8 mouse cellular contexts compared by ENCODE assay signal in genomic region chr8:123224278-123225266, GRCm38 (mm10). TPM values are rescaled to one million over a fixed set of nuclear protein-coding genes. Genes with fewer than 3 reads are reported as not detected.
DNase-seq lines count a peak whose midpoint lies in the region; ATAC-seq and TF ChIP-seq lines count a peak whose summit lies in the region.

Gene Cdk10, plus strand, starts transcription at chr8:123224842.

- H3K27me3 ChIP-seq in forebrain, embryonic 16.5 days (replicated peaks; ENCODE audit: control insufficient read depth, insufficient read depth, low read length) = peaks cover 2% of the 10 kb centered on the region; the same call in 1 of the 2 replicates
- no peaks in the 10 kb centered on the region for H3K27me3 ChIP-seq in lung, embryonic 14.5 days (ENCODE audit: insufficient read depth, low read length)
- no peaks in the 10 kb centered on the region for H3K27me3 ChIP-seq in thymus, adult 2 months (ENCODE audit: control insufficient read depth, insufficient read depth, low read length)

- peak within 1 kb of the TSS; percentile 85 to 90 for H3K4me3 ChIP-seq in ES-E14 (ENCODE audit: insufficient read depth in 1 of 2, low read depth in 1 of 2, low read length in 2 of 2, poor library complexity in 1 of 2, severe bottlenecking in 1 of 2)
- peak within 1 kb of the TSS; percentile 79 for H3K4me3 ChIP-seq in forebrain, embryonic 16.5 days (replicated peaks; ENCODE audit: low read length)
- peak within 1 kb of the TSS; percentile 66 for H3K4me3 ChIP-seq in layer of hippocampus, adult 2 months
- H3K4me3 ChIP-seq in lung, embryonic 14.5 days (ENCODE audit: low read depth, low read length) = peak within 1 kb of the TSS; percentile 89
- peak within 1 kb of the TSS; percentile 65 for H3K4me3 ChIP-seq in olfactory bulb, adult 2 months (ENCODE audit: insufficient read depth, low read depth, low read length)
- peak within 1 kb of the TSS; percentile 70 for H3K4me3 ChIP-seq in thymus, adult 2 months (ENCODE audit: control insufficient read depth, insufficient read depth, low read length)

- peaks cover 14% of the 10 kb centered on the region for H3K36me3 ChIP-seq in ES-E14 (ENCODE audit: control insufficient read depth, insufficient read depth, low read length, poor library complexity, severe bottlenecking)
- peaks cover 6% of the 10 kb centered on the region for H3K36me3 ChIP-seq in forebrain, embryonic 16.5 days (ENCODE audit: control insufficient read depth, insufficient read depth)
- H3K36me3 ChIP-seq in lung, embryonic 14.5 days (ENCODE audit: insufficient read depth) = peaks cover 32% of the 10 kb centered on the region
- H3K36me3 ChIP-seq in thymus, adult 2 months (ENCODE audit: control insufficient read depth, insufficient read depth, low read length) = no peaks in the 10 kb centered on the region

- TF ChIP-seq CTCF in layer of hippocampus, adult 2 months (conservative IDR thresholded peaks at IDR 0.05) = no peak; the same call in 1 of the 2 replicates
- peak; percentile 8; the same call in 1 of the 2 replicates for TF ChIP-seq CTCF in lung, embryonic 14.5 days (IDR thresholded peaks at IDR 0.05; ENCODE audit: low read depth)
- TF ChIP-seq CTCF in olfactory bulb, adult 2 months (IDR thresholded peaks at IDR 0.05; ENCODE audit: insufficient read depth, low read depth, low read length) = no peak
- 0 out of 2 replicates have a peak, but pooled peaks have one; percentile 17 for TF ChIP-seq CTCF in thymus, adult 2 months (IDR thresholded peaks at IDR 0.05; ENCODE audit: borderline replicate concordance, control insufficient read depth, extremely low read depth, insufficient read depth, low read length, poor library complexity)

- 0 out of 2 replicates have a peak within 1 kb of the TSS, but pooled peaks have one; percentile 15 for H3K27ac ChIP-seq in ES-E14 (ENCODE audit: insufficient read depth, low read depth, low read length, poor library complexity, severe bottlenecking)
- peak within 1 kb of the TSS; percentile 82 for H3K27ac ChIP-seq in forebrain, embryonic 16.5 days (ENCODE audit: low read length)
- H3K27ac ChIP-seq in layer of hippocampus, adult 2 months = peak within 1 kb of the TSS; percentile 93
- H3K27ac ChIP-seq in lung, embryonic 14.5 days (ENCODE audit: low read depth) = peak within 1 kb of the TSS; percentile 82
- H3K27ac ChIP-seq in olfactory bulb, adult 2 months (ENCODE audit: insufficient read depth, low read depth, low read length) = peak within 1 kb of the TSS; percentile 82
- H3K27ac ChIP-seq in thymus, adult 2 months (ENCODE audit: control insufficient read depth, insufficient read depth, low read length) = 0 out of 2 replicates have a peak within 1 kb of the TSS, but pooled peaks have one; percentile 15

- peaks cover 0 to 2% of the 10 kb centered on the region in 2 experiments; a peak in 1 of 4 replicates for H3K4me1 ChIP-seq in ES-E14 (ENCODE audit: control insufficient read depth in 2 of 2, insufficient read depth in 2 of 2, low read length in 2 of 2, poor library complexity in 1 of 2)
- H3K4me1 ChIP-seq in forebrain, embryonic 16.5 days (replicated peaks; ENCODE audit: control insufficient read depth, insufficient read depth, low read length) = peaks cover 13% of the 10 kb centered on the region
- H3K4me1 ChIP-seq in lung, embryonic 14.5 days (ENCODE audit: insufficient read depth) = peaks cover 6% of the 10 kb centered on the region; the same call in 1 of the 2 replicates
- H3K4me1 ChIP-seq in olfactory bulb, adult 2 months (ENCODE audit: control insufficient read depth, insufficient read depth, low read length) = peaks cover 3% of the 10 kb centered on the region; the same call in 1 of the 2 replicates
- H3K4me1 ChIP-seq in thymus, adult 2 months (replicated peaks; ENCODE audit: control insufficient read depth, insufficient read depth, low read length) = peaks cover 7% of the 10 kb centered on the region

- TF ChIP-seq POLR2A in olfactory bulb, adult 2 months (IDR thresholded peaks at IDR 0.05; ENCODE audit: insufficient read depth, low read depth, low read length) = peak; percentile 95
- TF ChIP-seq POLR2A in thymus, adult 2 months (IDR thresholded peaks at IDR 0.05; ENCODE audit: control insufficient read depth, extremely low read depth, insufficient read depth, low read length, poor library complexity) = peak; percentile 70

- H3K4me2 ChIP-seq in forebrain, embryonic 16.5 days (ENCODE audit: low read length) = peak within 1 kb of the TSS; percentile 85
- peak within 1 kb of the TSS; percentile 96 for H3K4me2 ChIP-seq in lung, embryonic 14.5 days

- peak; percentile 87 for DNase-seq in ES-E14 (ENCODE audit: low read depth, low spot score)
- DNase-seq in cerebellum, adult 11-12 months = peak; percentile 91
- DNase-seq in heart, postnatal 36 days = peak; percentile 94 to 96
- DNase-seq in layer of hippocampus, adult 2 months (ENCODE audit: low spot score in 2 of 2) = peak; percentile 94
- DNase-seq in lung, embryonic 14.5 days = peak; percentile 98
- peak; percentile 89 for DNase-seq in thymus, adult 2 months

- H3K9ac ChIP-seq in ES-E14 (ENCODE audit: insufficient read depth, low read depth, low read length, poor library complexity, severe bottlenecking) = peak within 1 kb of the TSS; percentile 94
- peak within 1 kb of the TSS; percentile 88 for H3K9ac ChIP-seq in forebrain, embryonic 16.5 days (replicated peaks; ENCODE audit: low read depth, low read length)
- H3K9ac ChIP-seq in lung, embryonic 14.5 days = peak within 1 kb of the TSS; percentile 94

- ATAC-seq in forebrain, embryonic 16.5 days = peak; percentile 94
- ATAC-seq in lung, embryonic 14.5 days (ENCODE audit: insufficient read depth) = peak; percentile 92

- 3% methylated on average over 59 of the region's 59 CpGs for WGBS in forebrain, embryonic 16.5 days
- 2% methylated on average over 59 of the region's 59 CpGs for WGBS in lung, embryonic 14.5 days
- 2% methylated on average over 59 of the region's 59 CpGs for WGBS in olfactory bulb, adult 2 months
- 3% methylated on average over 59 of the region's 59 CpGs for WGBS in thymus, adult 2 months

- intact Hi-C loops in heart, postnatal 36 days (cut with DNase I) = loop anchor here (10.0 kb wide), 1 partner anchor 750 kb away; the partner anchor contains the start of genes Ctu2 and Rnf166

- in situ Hi-C loops in ES-E14 (cut with MboI; ENCODE audit: low sequenced_read_pairs in 2 of 2, unreplicated experiment in 2 of 2) = no loop called here

- H3K9me3 ChIP-seq in ES-E14 (ENCODE audit: control insufficient read depth, insufficient read depth, low read depth, low read length) = no peaks in the 10 kb centered on the region
- no peaks in the 10 kb centered on the region for H3K9me3 ChIP-seq in forebrain, embryonic 16.5 days (ENCODE audit: control insufficient read depth, low read length)
- no peaks in the 10 kb centered on the region for H3K9me3 ChIP-seq in lung, embryonic 14.5 days (ENCODE audit: low read depth, low read length)

TF ChIP-seq in ES-E14, 5 proteins besides CTCF, POLR2A, EP300 and RAD21:
- no peak for TF ChIP-seq CHD2 (IDR thresholded peaks at IDR 0.05; ENCODE audit: low read depth, low read length)
- peak; percentile 77; the same call in 1 of the 2 replicates for TF ChIP-seq HCFC1 (IDR thresholded peaks at IDR 0.05; ENCODE audit: borderline replicate concordance, insufficient read depth, low read length)
- no peak for TF ChIP-seq ZC3H11A (IDR thresholded peaks at IDR 0.05; ENCODE audit: borderline replicate concordance, low read depth, low read length)
- TF ChIP-seq ZNF384 (IDR thresholded peaks at IDR 0.05; ENCODE audit: low read depth, low read length) = no peak
- TF ChIP-seq MAFK (IDR thresholded peaks at IDR 0.05; ENCODE audit: insufficient read depth, low read depth, low read length) = no peak

RNA-seq across cellular contexts. Expression of gene Cdk10, which starts in this region (rescaled TPM):
- 42.7 and 58.9 TPM in 2 replicates for total RNA-seq in ES-E14 (2012; rRNA removed)
- 42.9 and 54.1 TPM in 2 replicates for polyA plus RNA-seq in forebrain, embryonic 16.5 days (2015; fragmentation: Nextera tagmentation; extraction: Ambion mirVana)
- 10 to 100 TPM; 19.6 to 24.0 TPM for total RNA-seq in heart, postnatal 36 days (2021)
- total RNA-seq in layer of hippocampus, adult 2 months (2021) = 10 to 100 TPM; 93.9 to 98.8 TPM
- polyA plus RNA-seq in lung, embryonic 14.5 days (2014; fragmentation: Nextera tagmentation; extraction: Ambion mirVana) = 33.2 and 36.3 TPM in 2 replicates
- not detected in 2 replicates for polyA plus RNA-seq in olfactory bulb, adult 2 months (2012; ENCODE audit: insufficient read depth, insufficient read length, low replicate concordance, missing spikeins)
- 63.4 and 70.8 TPM in 2 replicates for polyA plus RNA-seq in thymus, adult 2 months (2012; rRNA removed)

Comparison
In these comparisons a context has a peak if more than half of its experiments do, and no peak if none do; other contexts are left out.
1. Peak in every context shown above with its lines: DNase-seq, ATAC-seq, H3K4me3 ChIP-seq and H3K27ac ChIP-seq.
2. H3K27ac ChIP-seq: peak in every context shown above with its lines; median percentile 93 in layer of hippocampus, adult 2 months; 82 in forebrain, embryonic 16.5 days; 82 in lung, embryonic 14.5 days; 82 in olfactory bulb, adult 2 months; 15 in ES-E14; 15 in thymus, adult 2 months.
3. CTCF ChIP-seq: peak in lung, embryonic 14.5 days (single experiment) and thymus, adult 2 months (single experiment); none in layer of hippocampus, adult 2 months (single experiment) and olfactory bulb, adult 2 months (single experiment).